Mouse (Mus musculus) brain, adult 10 weeks (tissue): ENCODE measurements around the gene Nek8. TPM values are rescaled to one million over a fixed set of nuclear protein-coding genes. Genes with fewer than 3 reads are reported as not detected.

Experiments used
- polyA plus RNA-seq: library from polyadenylated mRNA; stranded (reverse); fragments of 350-450 nt; fragmentation: Illumina TruSeq; extraction: RNeasy Lipid Tissue Mini Kit (QIAGEN cat#74804); gene quantifications from one replicate; pipeline ENCODE4 v1.2.3, GENCODE M21; 2015; ENCODE audit warnings: low read depth, low replicate concordance

Nek8 gene
- 3.7 TPM for polyA plus RNA-seq

GRCm38 (mm10) chr11:78176402-78176862, at the start of gene Nek8, which contains the start of gene Tlcd1:
Gene Nek8, minus strand, starts transcription at chr11:78176675.
Gene Tlcd1, plus strand, starts transcription at chr11:78176711.

GRCm38 (mm10) chr11:78193113-78193512, 16.6 kb upstream of the Nek8 start, which contains the start of gene Proca1:
Gene Proca1, plus strand, starts transcription at chr11:78193392.

GRCm38 (mm10) chr11:78188331-78189233, 12.1 kb upstream of the Nek8 start, which contains the start of gene Rab34:
Gene Rab34, plus strand, starts transcription at chr11:78188430.

GRCm38 (mm10) chr11:78182961-78183844, 6.7 kb upstream of the Nek8 start, which contains the start of gene Rpl23a:
Gene Rpl23a, minus strand, starts transcription at chr11:78183584.

GRCm38 (mm10) chr11:78164924-78165760, 11.3 kb downstream of the Nek8 start, which contains the start of gene Traf4:
Gene Traf4, minus strand, starts transcription at chr11:78165589.

Other genes with a start within 250 kb of the Nek8 start
- 105 TPM for gene Sez6, start 245.9 kb downstream of the Nek8 start, polyA plus RNA-seq
- gene Phf12, start 193.9 kb downstream of the Nek8 start, polyA plus RNA-seq, result 33.7 TPM
- gene Dhrs13, start 144.4 kb downstream of the Nek8 start, polyA plus RNA-seq, result 9.1 TPM
- 96.3 TPM for gene Flot2, start 138.7 kb downstream of the Nek8 start, polyA plus RNA-seq
- 19.6 TPM for gene Eral1, start 96.3 kb downstream of the Nek8 start, polyA plus RNA-seq
- 20.0 TPM for gene Fam222b, start 82.0 kb downstream of the Nek8 start, polyA plus RNA-seq
- 8.2 TPM for gene Traf4, start 11.1 kb downstream of the Nek8 start, polyA plus RNA-seq
- gene Tlcd1, start within 50 bp of the Nek8 start, polyA plus RNA-seq, result 46.4 TPM
- gene Rpl23a, start 6.9 kb upstream of the Nek8 start, polyA plus RNA-seq, result 1,303 TPM
- gene Rab34, start 11.8 kb upstream of the Nek8 start, polyA plus RNA-seq, result 20.4 TPM
- 5.9 TPM for gene Proca1, start 16.7 kb upstream of the Nek8 start, polyA plus RNA-seq
- gene Sdf2, start 69.1 kb upstream of the Nek8 start, polyA plus RNA-seq, result 105 TPM
- gene Supt6, start 69.3 kb upstream of the Nek8 start, polyA plus RNA-seq, result 54.7 TPM
- gene 2610507B11Rik, start 85.1 kb upstream of the Nek8 start, polyA plus RNA-seq, result 99.7 TPM
- 15.8 TPM for gene BC030499, start 114.2 kb upstream of the Nek8 start, polyA plus RNA-seq
- 8.5 TPM for gene Spag5, start 124.9 kb upstream of the Nek8 start, polyA plus RNA-seq
- 1,477 TPM for gene Aldoc, start 146.3 kb upstream of the Nek8 start, polyA plus RNA-seq
- 43.4 TPM for gene Pigs, start 151.7 kb upstream of the Nek8 start, polyA plus RNA-seq
- gene Unc119, start 166.8 kb upstream of the Nek8 start, polyA plus RNA-seq, result 49.8 TPM
- gene Foxn1, start 209.9 kb upstream of the Nek8 start, polyA plus RNA-seq, result not detected
- not detected for gene Slc13a2, start 245.5 kb upstream of the Nek8 start, polyA plus RNA-seq